Mouse (Mus musculus) kidney, postnatal 14 days (tissue): ENCODE results near the gene Sspn.

ENCODE experiments used
- DNase-seq: peaks from one replicate; pipeline ENCODE4 v3.0.0; 2022; ENCODE audit warnings: mixed read lengths

Gene Sspn

GRCm38 (mm10) chr6:145977771-145978450 is 46.5 kb downstream of the Sspn start:
- no peak for DNase-seq

DNA sequence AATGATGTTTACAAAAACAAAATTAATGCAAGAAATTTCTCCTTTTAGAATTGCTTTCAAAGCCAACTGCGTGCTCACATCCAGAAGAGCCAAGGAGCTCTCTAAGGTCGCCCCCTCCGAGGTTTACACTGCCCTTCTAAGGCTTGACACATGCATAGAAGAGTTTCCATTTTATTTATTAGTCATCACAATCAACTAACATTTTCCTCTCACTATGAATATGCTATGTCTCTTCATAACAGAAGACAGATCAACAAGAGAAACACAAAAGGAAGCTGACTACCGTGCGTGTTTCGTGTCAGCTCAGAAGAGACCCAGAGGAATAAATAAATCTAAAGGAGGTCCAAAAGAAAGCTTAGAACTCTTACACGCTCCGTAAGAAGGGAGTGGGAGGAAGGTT is 49.6 kb downstream of the Sspn start:
- no peak for DNase-seq

- DNase-seq, result no peak
These were observed 50.9 kb downstream of the Sspn start for GRCm38 (mm10) chr6:145982335-145982734.

DNA sequence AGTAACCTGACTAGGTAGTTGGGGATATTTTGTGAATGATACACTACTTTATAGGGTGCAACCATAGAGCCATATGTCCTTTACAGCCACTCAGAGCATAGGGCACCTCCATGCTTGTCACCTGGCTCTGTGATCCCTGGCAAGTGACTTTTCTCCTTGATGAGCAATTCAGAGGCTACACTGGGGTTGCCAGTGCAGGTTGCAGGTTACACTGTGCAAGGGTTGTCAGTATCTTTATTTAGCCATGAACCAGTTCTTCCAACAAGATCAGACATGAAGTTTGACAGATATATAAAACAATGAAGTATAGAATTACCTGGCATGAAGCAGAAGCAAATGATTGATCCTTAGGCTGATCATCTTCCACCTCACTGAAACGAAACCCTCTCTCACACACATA is 59.1 kb downstream of the Sspn start:
- DNase-seq, result no peak

GRCm38 (mm10) chr6:145992526-145992925 is 61.1 kb downstream of the Sspn start:
- no peak for DNase-seq

DNA sequence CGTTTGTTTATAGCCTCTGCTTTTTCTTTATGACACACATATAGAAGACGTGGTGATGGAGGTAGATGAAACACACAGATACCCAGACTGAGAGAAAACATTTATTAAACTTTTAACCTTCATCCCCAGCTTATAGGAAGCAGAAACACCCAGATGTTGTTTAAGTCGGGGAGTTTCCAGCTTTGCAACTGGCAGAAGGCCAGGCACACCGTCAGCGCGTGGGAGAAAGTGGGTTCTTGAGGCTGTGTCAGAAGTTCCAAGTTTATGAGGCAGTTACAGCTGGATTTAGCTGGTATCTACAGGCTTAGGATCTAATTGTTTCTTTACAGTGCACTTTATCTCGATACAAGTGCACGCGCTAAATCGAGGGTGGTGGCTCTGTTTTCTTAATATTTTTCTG is 61.5 kb downstream of the Sspn start:
- DNase-seq, result peak; percentile 40

DNA sequence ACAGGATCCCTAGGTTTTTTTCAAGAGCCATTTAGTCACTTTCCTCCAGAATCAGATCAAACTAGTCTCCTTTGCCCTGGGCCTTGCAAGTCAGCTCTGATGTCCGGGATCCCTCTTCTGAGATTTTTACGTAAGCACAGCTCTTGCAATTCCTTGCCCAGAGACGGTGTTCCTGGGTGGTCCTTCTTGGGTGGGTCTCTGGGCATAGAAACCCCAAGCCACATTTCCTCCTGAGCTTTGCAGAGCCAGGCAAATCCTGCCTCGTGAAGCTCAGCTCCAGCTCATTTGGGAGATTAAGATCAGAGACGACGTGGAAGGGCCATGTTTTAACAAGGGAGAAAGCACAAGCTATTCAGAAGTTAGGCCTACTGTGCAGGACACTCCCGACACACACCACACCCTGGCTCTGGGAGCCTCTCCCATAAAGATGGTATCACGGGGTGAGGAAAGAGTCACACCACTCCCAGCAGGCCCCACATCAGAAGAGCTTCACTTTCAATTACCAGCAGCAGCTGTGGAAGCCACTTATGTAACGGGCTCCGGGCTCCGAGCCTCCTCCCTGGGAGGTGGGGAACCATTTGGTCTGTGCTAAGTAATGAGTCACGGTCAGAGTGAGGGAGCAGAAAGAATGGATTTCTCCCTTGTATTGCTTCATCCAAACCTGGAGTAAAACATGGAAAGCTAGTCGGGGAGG is 67.0 kb downstream of the Sspn start:
- DNase-seq, result peak; percentile 17

DNA sequence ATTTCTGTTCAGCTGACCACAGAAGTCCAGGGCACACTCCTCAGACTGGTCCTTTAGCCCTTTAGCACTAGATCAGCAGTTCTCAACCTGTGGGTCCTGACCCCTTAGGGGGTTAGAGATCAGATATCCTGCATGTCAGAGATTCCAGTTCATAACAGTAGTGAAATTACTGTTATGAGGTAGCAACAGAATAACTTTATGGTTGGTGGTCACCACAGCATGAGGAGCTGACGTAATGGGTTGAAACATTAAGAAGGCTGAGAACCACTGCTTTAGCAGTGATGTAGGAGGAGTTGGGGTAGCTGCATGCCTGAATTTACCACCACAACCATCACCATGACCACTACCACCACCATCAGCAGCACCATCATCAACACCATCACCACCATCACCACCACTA is 69.3 kb downstream of the Sspn start:
- no peak for DNase-seq

GRCm38 (mm10) chr6:146001396-146002191 is 70.2 kb downstream of the Sspn start:
- no peak for DNase-seq

DNA sequence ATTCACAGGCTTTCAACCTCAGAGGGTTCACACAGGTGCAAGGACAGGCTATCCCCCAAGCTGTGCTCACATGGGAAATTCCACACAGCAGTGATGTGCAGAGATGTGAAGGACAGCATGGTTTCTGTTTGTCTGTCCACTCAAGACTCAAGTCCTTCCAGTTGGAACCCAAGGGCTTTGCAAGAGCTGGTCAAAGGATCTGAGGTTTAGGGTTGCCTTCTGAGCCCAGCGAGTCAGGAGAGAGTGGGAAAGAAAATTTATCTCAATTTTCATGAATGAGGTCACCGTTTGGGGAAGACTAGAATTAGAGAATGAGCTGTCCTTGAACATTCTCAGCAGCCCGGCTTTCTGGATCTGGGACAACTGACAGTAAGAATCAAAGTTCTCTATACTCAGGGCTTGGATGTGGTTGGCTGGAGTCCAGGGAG is 72.7 kb downstream of the Sspn start:
- DNase-seq, result no peak

DNA sequence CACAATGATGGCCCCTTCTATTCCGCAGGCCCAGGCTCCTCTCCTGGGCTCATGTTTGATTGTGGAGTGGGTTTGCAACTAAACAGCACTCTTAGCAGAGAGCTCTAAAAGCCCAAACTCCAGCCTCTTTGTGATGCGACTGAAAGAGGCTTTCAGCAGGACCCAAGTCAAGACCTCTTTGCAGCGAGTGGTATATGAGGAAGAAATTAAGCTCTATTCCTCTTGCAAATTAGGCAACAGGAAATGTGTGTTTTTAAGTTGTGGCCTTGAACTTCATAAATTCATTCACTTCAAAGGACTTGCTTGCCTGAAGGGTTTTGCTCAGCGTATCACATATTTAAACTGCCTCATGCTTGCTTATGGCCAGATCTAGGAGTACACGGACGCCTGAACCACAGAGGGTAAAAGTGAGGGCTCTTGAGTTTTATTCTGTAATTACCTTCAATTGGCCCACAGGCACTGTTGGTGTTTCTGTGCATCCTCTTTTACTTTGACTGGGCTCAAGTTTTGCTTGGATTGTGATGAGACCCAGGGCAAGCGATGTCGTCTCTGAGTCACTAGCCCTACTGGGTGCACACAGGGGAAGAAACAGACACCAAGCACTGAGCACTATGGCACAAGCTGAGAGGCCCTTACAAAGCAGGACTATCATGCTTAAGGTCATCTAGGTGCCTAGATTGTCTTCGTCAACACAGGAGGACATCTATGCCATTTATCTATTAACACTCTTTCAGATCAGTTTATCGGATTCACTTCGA is 73.9 kb downstream of the Sspn start:
- no peak for DNase-seq

DNA sequence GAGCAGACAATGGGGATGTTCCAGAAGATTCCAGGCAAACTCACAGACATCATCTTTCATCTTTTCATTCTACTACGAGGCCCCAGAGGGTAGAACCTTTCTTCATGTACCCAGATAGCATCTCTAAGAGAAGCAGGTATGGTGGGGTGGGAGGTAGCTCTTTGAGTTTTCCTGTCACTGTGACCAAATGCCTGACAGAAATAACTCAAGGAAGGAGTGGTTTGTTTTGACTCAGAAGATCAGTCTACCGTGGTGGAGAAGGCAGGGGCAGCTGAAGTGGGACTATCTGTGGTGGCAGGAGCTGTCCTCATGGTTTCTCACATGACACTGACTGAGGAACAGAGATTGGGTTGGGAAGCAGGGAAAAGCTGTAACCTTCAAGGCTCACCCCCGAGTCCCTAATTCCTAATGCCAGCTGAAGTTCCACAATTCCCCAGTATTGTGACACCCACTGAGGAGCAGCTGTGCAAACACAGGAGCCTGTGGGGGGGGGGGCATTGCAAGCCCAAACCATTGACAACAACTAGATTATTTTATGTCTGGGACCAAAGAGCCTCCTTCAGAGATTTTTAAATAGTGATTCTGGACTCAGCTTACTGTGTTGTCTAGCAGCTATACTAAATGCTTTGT is 74.6 kb downstream of the Sspn start:
- DNase-seq, result no peak

GRCm38 (mm10) chr6:146006753-146007152 is 75.3 kb downstream of the Sspn start:
- DNase-seq, result no peak

DNA sequence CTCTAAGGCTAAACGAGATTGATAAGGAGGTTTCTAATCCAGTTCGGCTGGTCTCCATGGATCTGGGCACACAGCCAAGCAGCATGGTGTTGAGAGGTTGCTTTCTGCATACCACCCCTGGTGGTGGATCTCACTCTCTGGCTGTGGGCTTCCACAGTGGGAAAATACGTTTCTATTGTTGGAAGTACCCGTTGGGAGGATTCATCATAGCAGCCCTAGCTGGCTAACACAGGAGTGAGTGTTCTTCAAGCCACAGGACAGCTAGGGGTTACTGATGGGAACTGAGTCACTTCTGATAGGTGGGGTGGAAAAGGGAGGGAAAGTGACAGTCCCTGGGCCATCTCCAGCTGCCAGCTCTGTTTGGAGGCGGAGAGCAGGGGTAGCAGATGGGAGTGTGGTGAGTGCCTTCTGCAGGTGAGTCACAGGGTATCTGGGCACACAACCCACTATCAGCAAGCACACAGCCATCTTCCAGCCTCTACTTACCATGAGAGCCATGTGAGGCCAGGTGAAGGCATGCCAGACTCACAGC is 77.1 kb downstream of the Sspn start:
- DNase-seq, result peak; percentile 32

DNA sequence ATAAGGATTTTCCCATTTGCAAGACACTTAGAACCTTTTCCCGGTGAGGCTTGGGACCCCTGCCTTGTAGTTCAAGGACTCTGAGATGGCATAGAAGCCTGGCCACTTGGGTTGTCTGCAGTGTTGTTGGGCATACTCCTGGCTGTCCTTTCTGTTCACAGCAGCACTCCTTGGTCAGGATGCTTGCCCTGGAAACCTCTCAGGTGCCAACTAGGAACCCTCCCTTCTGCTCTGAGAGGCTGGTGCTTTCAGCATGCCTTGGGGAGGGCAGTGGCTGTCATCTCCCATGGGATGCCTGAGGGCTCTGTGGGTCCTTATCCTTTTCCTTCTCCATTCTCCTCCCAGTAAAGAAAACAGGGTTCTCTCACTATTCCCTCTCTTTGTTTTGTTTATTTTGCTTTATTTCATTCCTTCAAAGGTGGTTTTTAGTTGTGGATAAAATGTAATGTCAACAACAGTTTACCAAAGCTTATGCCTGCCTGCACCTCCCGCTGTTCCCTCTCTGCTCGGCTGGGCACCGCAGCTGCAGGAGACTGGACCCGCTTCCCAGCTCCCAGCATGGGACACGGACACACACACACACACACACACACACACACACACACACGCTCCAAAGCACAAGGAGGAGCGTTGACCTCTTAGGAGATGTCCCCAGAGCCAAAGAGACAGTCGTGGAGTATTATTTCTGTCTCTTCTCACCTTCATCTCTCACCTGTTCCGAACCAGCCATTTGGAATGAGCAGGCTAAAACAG is 77.9 kb downstream of the Sspn start:
- no peak for DNase-seq

DNA sequence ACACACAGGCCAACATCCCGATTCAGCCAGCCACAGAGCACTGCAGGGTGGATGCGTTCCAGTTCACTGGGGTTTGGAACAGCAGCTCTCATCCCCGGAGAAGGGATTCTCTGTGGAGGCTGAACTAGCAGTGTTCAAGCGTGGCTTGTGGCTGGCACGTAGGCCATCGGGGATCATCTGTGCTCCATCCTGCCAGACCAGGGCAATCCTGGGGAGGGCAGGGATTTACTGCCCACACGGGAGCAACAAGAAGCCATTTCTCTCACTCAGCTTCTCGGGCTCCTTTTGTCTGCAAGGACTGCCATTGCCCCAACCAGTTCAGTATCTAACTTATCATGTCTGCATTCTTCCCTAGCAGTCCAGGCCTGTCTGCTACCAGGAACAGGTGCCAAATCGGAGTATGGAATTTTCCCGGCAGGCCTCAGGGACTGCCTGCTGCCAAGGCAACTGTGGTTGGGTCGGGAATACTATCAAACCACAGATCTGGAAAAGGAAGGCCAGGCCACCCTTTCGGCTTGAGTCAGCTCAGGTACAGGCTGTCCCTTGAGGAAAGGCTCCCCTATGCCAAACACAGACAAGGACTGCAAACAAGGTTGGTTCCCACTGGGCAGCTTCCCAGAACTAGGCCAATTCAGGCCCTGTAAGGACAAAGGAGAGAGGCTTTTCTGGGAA is 78.8 kb downstream of the Sspn start:
- peak; percentile 17 for DNase-seq

GRCm38 (mm10) chr6:146014312-146014711 is 82.9 kb downstream of the Sspn start:
- DNase-seq, result no peak
